Mouse (Mus musculus) kidney, postnatal 0 days (tissue): ENCODE data around the gene P4htm. TPM values are rescaled to one million over a fixed set of nuclear protein-coding genes. Genes with fewer than 3 reads are reported as not detected.

Experiments
- ATAC-seq: fragments of 200-750 bp; cut with Nextera tagmentation; replicated peaks from 2 replicates; pipeline ENCODE4 v1.8.0; 2017; ENCODE audit warnings: low read depth, moderate number of reproducible peaks, moderate TSS enrichment, moderate library complexity; ENCODE audit not compliant: low FRiP score
- DNase-seq: peaks from one replicate; pipeline ENCODE4 v3.0.0-alpha.2; 2016; ENCODE audit warnings: low spot score
- H3K27ac ChIP-seq: fragments of 300-500 bp; sonication (generic); 2 replicates; pipeline ENCODE4 v1.5.1; 2014; ENCODE audit warnings: mild to moderate bottlenecking
- H3K27me3 ChIP-seq: fragments of 300-500 bp; sonication (generic); 2 replicates; pipeline ENCODE4 v1.6.1; 2014; ENCODE audit warnings: low read length, mixed read lengths; ENCODE audit not compliant: insufficient read depth
- H3K36me3 ChIP-seq: fragments of 300-500 bp; sonication (generic); 2 replicates; pipeline ENCODE4 v1.6.1; 2014; ENCODE audit warnings: low read length, mixed read lengths; ENCODE audit not compliant: insufficient read depth
- H3K4me1 ChIP-seq: fragments of 300-500 bp; sonication (generic); replicated peaks from 2 replicates; pipeline ENCODE4 v1.6.1; 2014; ENCODE audit warnings: antibody characterized with exemption, low read length, mixed read lengths; ENCODE audit not compliant: insufficient read depth
- H3K4me2 ChIP-seq: fragments of 300-500 bp; sonication (generic); 2 replicates; pipeline ENCODE4 v1.6.1; 2014; ENCODE audit warnings: mild to moderate bottlenecking, low read length, moderate library complexity, mixed read lengths
- H3K4me3 ChIP-seq: fragments of 300-500 bp; sonication (generic); replicated peaks from 2 replicates; pipeline ENCODE4 v1.5.1; 2014; ENCODE audit warnings: low read depth, low read length
- H3K9ac ChIP-seq: fragments of 300-500 bp; sonication (generic); 2 replicates; pipeline ENCODE4 v1.6.1; 2014; ENCODE audit warnings: low read depth, low read length
- H3K9me3 ChIP-seq: fragments of 300-500 bp; sonication (generic); replicated peaks from 2 replicates; pipeline ENCODE4 v1.6.1; 2016; ENCODE audit warnings: low read length, inconsistent platforms, mixed read lengths
- CTCF ChIP-seq: IDR thresholded peaks from 2 replicates; pipeline ENCODE4 v1.5.1; 2016; ENCODE audit warnings: antibody characterized with exemption, low read depth, mild to moderate bottlenecking, moderate library complexity
- WGBS: fragments of 180-500 bp; shearing (Covaris S2); extraction: QIAGEN DNeasy Blood & Tissue Kit; methylation state at CpG from one replicate; pipeline ENCODE4 v1.1.7; 2014; 5-methylcytosine and 5-hydroxymethylcytosine counted together
- polyA plus RNA-seq: library from polyadenylated mRNA; unstranded; fragments of >200 nt; fragmentation: Nextera tagmentation; extraction: Ambion mirVana; gene quantifications from 2 replicates; pipeline ENCODE4 v1.2.1, GENCODE M21; 2015

The P4htm gene
- polyA plus RNA-seq, 1 experiment from 2014 or later: 8.3 TPM

GRCm38 (mm10) chr9:108570207-108570896, 27.1 kb downstream of the P4htm start:
- H3K9ac ChIP-seq: peak overlapping the region; percentile 50
- H3K36me3 ChIP-seq: peaks cover 23% of the 10 kb centered on the region
- no peak for ATAC-seq
- H3K27ac ChIP-seq: peak overlapping the region; percentile 25
- H3K9me3 ChIP-seq: no peaks in the 10 kb centered on the region
- peaks cover 14% of the 10 kb centered on the region for H3K4me1 ChIP-seq
- H3K4me3 ChIP-seq: peak overlapping the region; percentile 59
- under 1% methylated on average over 40 of the region's 40 CpGs for WGBS
- H3K27me3 ChIP-seq: no peaks in the 10 kb centered on the region
- DNase-seq: peak; percentile 91
- peak overlapping the region; percentile 86 for H3K4me2 ChIP-seq
- TF ChIP-seq CTCF: peak; percentile 80

- 5% methylated on average over 42 of the region's 42 CpGs for WGBS
- ATAC-seq (peak; percentile 51), DNase-seq (peak; percentile 97)
- Histone ChIP-seq H3K36me3 (peaks cover 20% of the 10 kb centered on the region), H3K4me2 (peak within 1 kb of the TSS; percentile 100), H3K9me3 (no peaks in the 10 kb centered on the region), H3K27me3 (no peaks in the 10 kb centered on the region), H3K27ac (peak within 1 kb of the TSS; percentile 25), H3K9ac (peak within 1 kb of the TSS; percentile 50), H3K4me1 (peaks cover 14% of the 10 kb centered on the region), H3K4me3 (peak within 1 kb of the TSS; percentile 59)
- TF ChIP-seq CTCF: no peak
Measured at GRCm38 (mm10) chr9:108569381-108570206, 27.9 kb downstream of the P4htm start, which contains the start of gene Dalrd3. TSS of gene Dalrd3 (plus strand) at chr9:108569886.

- Histone ChIP-seq H3K27ac (no peak overlapping the region), H3K4me2 (peak overlapping the region; percentile 100), H3K4me1 (peaks cover 14% of the 10 kb centered on the region), H3K27me3 (no peaks in the 10 kb centered on the region), H3K9me3 (no peaks in the 10 kb centered on the region), H3K9ac (no peak overlapping the region; the same call in 1 of the 2 replicates), H3K4me3 (peak overlapping the region; percentile 77; the same call in 1 of the 2 replicates), H3K36me3 (peaks cover 30% of the 10 kb centered on the region)
- DNase-seq: no peak
- TF ChIP-seq CTCF: no peak
- ATAC-seq: no peak
- WGBS: 83% methylated on average over 17 of the region's 17 CpGs
Measured at GRCm38 (mm10) chr9:108568511-108568921, 29.0 kb downstream of the P4htm start.

- peak overlapping the region; percentile 100 for H3K4me2 ChIP-seq
- peaks cover 28% of the 10 kb centered on the region for H3K36me3 ChIP-seq
- peaks cover 14% of the 10 kb centered on the region for H3K4me1 ChIP-seq
- DNase-seq (no peak), ATAC-seq (no peak)
- WGBS: 8% methylated on average over 18 of the region's 18 CpGs
- H3K9me3 ChIP-seq: no peaks in the 10 kb centered on the region
- H3K27ac ChIP-seq: peak overlapping the region; percentile 97
- H3K9ac ChIP-seq: peak overlapping the region; percentile 83
- peak overlapping the region; percentile 77 for H3K4me3 ChIP-seq
- no peaks in the 10 kb centered on the region for H3K27me3 ChIP-seq
- no peak for TF ChIP-seq CTCF
Measured at GRCm38 (mm10) chr9:108567931-108568419, 29.5 kb downstream of the P4htm start.

- peak within 1 kb of the TSS; percentile 100 for H3K4me2 ChIP-seq
- ATAC-seq: peak; percentile 81
- peaks cover 19% of the 10 kb centered on the region for H3K36me3 ChIP-seq
- H3K4me3 ChIP-seq: peak within 1 kb of the TSS; percentile 77
- peak within 1 kb of the TSS; percentile 83 for H3K9ac ChIP-seq
- H3K27me3 ChIP-seq: no peaks in the 10 kb centered on the region
- H3K4me1 ChIP-seq: peaks cover 14% of the 10 kb centered on the region
- WGBS: under 1% methylated on average over 73 of the region's 73 CpGs
- peak within 1 kb of the TSS; percentile 97 for H3K27ac ChIP-seq
- TF ChIP-seq CTCF: peak; percentile 87
- DNase-seq: peak; percentile 98
- H3K9me3 ChIP-seq: no peaks in the 10 kb centered on the region
Measured at GRCm38 (mm10) chr9:108566815-108567776, 30.4 kb downstream of the P4htm start, which contains the start of gene Ndufaf3. TSS of gene Ndufaf3 (minus strand) at chr9:108567434.
